Mouse (Mus musculus) limb, embryonic 13.5 days (tissue): ENCODE measurements around the gene Cox11. TPM values are rescaled to one million over a fixed set of nuclear protein-coding genes. Genes with fewer than 3 reads are reported as not detected.

ENCODE experiments used
- ATAC-seq: fragments of 200-750 bp; cut with Nextera tagmentation; 2 replicates; pipeline ENCODE4 v1.8.0; 2017; ENCODE audit warnings: low read depth, moderate number of reproducible peaks, moderate TSS enrichment; ENCODE audit not compliant: low FRiP score
- H3K27ac ChIP-seq: fragments of 300-500 bp; sonication (generic); 2 replicates; pipeline ENCODE4 v1.5.1; 2015; ENCODE audit warnings: inconsistent platforms, mild to moderate bottlenecking, moderate library complexity
- H3K27me3 ChIP-seq: fragments of 300-500 bp; sonication (generic); 2 replicates; pipeline ENCODE4 v1.6.1; 2015; ENCODE audit warnings: mild to moderate bottlenecking, inconsistent platforms
- H3K36me3 ChIP-seq: fragments of 300-500 bp; sonication (generic); 2 replicates; pipeline ENCODE4 v1.6.1; 2015; ENCODE audit warnings: inconsistent platforms, mild to moderate bottlenecking, moderate library complexity
- H3K4me1 ChIP-seq: fragments of 300-500 bp; sonication (generic); 2 replicates; pipeline ENCODE4 v1.6.1; 2015; ENCODE audit warnings: inconsistent platforms
- H3K4me2 ChIP-seq: fragments of 300-500 bp; sonication (generic); replicated peaks from 2 replicates; pipeline ENCODE4 v1.6.1; 2015; ENCODE audit warnings: inconsistent platforms, mild to moderate bottlenecking, moderate library complexity
- H3K4me3 ChIP-seq: fragments of 300-500 bp; sonication (generic); 2 replicates; pipeline ENCODE4 v1.5.1; 2015; ENCODE audit warnings: moderate library complexity, mild to moderate bottlenecking, inconsistent platforms
- H3K9ac ChIP-seq: fragments of 300-500 bp; sonication (generic); 2 replicates; pipeline ENCODE4 v1.6.1; 2015; ENCODE audit warnings: mild to moderate bottlenecking, inconsistent platforms
- H3K9me3 ChIP-seq: fragments of 300-500 bp; sonication (generic); 2 replicates; pipeline ENCODE4 v1.6.1; 2016; ENCODE audit warnings: inconsistent platforms
- WGBS: fragments of 180-500 bp; shearing (Covaris S2); methylation state at CpG from one replicate; pipeline ENCODE4 v1.1.7; 2015; 5-methylcytosine and 5-hydroxymethylcytosine counted together
- polyA plus RNA-seq: library from polyadenylated mRNA; unstranded; fragments of >200 nt; fragmentation: Nextera tagmentation; extraction: Ambion mirVana; gene quantifications from 2 replicates; pipeline ENCODE4 v1.2.1, GENCODE M21; 2015

The Cox11 gene
- polyA plus RNA-seq = 38.6 and 40.3 TPM in 2 replicates

GRCm38 (mm10) chr11:90637440-90638311 lies at the start of gene Cox11, which contains the start of gene Stxbp4:
Cox11 (plus strand) TSS chr11:90638173.
Stxbp4 (minus strand) TSS chr11:90638084.
- H3K4me2 ChIP-seq = peak within 1 kb of the TSS; percentile 73
- peak within 1 kb of the TSS; percentile 95 for H3K27ac ChIP-seq
- peak within 1 kb of the TSS; percentile 96 for H3K4me3 ChIP-seq
- peaks cover 17% of the 10 kb centered on the region for H3K36me3 ChIP-seq
- peaks cover 20% of the 10 kb centered on the region for H3K4me1 ChIP-seq
- under 1% methylated on average over 48 of the region's 48 CpGs for WGBS
- peak; percentile 96 for ATAC-seq
- H3K27me3 ChIP-seq = no peaks in the 10 kb centered on the region
- no peaks in the 10 kb centered on the region for H3K9me3 ChIP-seq
- H3K9ac ChIP-seq = peak within 1 kb of the TSS; percentile 96

DNA sequence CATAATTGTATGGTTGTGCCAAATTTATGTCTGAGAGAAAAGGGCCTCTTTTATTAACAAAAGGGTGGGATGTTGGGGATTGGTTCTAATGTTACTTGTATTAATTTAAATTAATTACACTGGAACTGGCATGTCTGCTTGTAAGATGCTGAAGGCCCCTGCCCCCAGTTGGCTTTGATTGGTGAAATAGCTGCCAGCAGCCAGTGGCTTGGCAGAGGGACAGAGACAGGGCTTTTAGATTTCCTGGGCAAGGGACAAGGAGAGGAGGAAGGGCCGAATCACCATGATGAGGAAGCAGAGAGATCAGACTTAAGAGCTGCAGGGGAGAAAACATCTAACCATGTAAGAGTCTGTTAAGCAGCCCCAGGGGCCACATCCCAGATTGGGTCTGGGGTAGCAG lies 47.0 kb upstream of the Cox11 start:
- Histone ChIP-seq H3K9ac (no peak overlapping the region), H3K27ac (no peak overlapping the region), H3K4me3 (no peak overlapping the region), H3K4me2 (no peak overlapping the region), H3K9me3 (0 out of 2 replicates have a peak, but pooled peaks cover 3% of the 10 kb centered on the region), H3K4me1 (no peaks in the 10 kb centered on the region), H3K36me3 (peaks cover 52% of the 10 kb centered on the region), H3K27me3 (no peaks in the 10 kb centered on the region)
- no peak for ATAC-seq
- WGBS = 94% methylated on average over 1 of the region's 1 CpGs

DNA sequence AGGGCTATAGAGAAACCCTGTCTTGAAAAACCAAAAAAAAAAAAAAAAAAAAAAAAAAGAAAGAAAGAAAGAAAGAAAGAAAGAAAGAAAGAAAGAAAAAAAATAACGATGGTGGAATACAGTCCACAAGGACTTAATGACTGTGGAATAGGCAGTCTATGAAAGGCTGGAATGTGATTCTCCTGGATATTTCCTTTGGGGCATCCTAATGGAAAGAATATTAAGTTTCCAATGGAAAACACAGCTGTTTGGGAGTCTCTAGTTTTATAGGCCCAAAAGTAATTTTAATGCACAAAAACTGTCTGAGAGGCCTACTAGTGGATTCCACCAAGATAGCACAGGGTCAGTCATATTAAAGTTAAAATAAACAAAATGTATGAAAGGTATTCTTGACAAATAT lies 42.1 kb upstream of the Cox11 start:
- H3K4me2 ChIP-seq = no peak overlapping the region
- no peak overlapping the region for H3K4me3 ChIP-seq
- ATAC-seq = no peak
- H3K9ac ChIP-seq = no peak overlapping the region
- no peak overlapping the region for H3K27ac ChIP-seq
- H3K9me3 ChIP-seq = no peaks in the 10 kb centered on the region
- no peaks in the 10 kb centered on the region for H3K27me3 ChIP-seq
- peaks cover 52% of the 10 kb centered on the region for H3K36me3 ChIP-seq
- WGBS = 56% methylated on average over 1 of the region's 1 CpGs
- no peaks in the 10 kb centered on the region for H3K4me1 ChIP-seq

DNA sequence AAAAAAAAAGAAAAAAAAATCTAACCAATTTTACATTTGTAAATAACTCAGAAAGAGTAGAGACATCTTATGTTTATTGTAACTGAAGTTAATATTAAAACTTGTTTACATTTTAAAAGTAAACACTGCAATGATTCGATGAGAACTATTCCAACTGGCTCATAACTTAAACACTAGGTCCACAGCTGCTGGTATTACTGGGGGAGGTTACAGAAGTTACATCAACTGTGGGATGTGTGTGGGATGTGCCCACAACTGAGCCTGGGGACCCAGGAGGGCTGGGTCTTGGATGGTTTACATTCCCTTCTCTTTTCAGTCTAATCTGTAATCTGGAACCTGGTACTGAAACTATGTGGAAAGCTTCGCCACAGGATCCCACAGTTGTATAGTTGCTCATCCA lies 34.9 kb upstream of the Cox11 start:
- H3K4me2 ChIP-seq = no peak overlapping the region
- no peaks in the 10 kb centered on the region for H3K27me3 ChIP-seq
- no peaks in the 10 kb centered on the region for H3K4me1 ChIP-seq
- H3K27ac ChIP-seq = no peak overlapping the region
- no peaks in the 10 kb centered on the region for H3K9me3 ChIP-seq
- 94% methylated on average over 2 of the region's 2 CpGs for WGBS
- no peak overlapping the region for H3K9ac ChIP-seq
- H3K36me3 ChIP-seq = peaks cover 56% of the 10 kb centered on the region
- no peak for ATAC-seq
- no peak overlapping the region for H3K4me3 ChIP-seq

DNA sequence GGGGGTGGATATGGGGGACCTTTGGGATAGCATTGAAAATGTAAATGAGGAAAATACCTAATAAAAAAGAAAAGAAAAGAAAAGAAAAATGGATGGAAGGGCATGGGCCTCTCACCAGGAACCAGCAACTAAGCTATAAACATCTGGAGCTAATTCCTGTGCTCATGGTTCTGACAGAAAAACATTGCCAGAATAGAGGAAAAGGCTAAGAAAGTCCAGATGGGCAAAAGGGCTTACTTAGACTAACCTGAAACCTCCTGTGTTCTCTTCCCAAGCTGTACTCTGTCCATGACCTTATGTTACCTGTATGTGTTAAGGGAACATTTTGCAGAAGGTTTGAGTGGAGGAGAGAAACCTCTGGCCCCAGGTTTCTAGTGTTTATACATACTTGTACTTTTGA lies 25.9 kb upstream of the Cox11 start:
- H3K9ac ChIP-seq = no peak overlapping the region
- peaks cover 43% of the 10 kb centered on the region for H3K36me3 ChIP-seq
- no peak overlapping the region for H3K4me3 ChIP-seq
- H3K4me2 ChIP-seq = no peak overlapping the region
- no peak for ATAC-seq
- H3K27ac ChIP-seq = no peak overlapping the region
- no peaks in the 10 kb centered on the region for H3K4me1 ChIP-seq
- no peaks in the 10 kb centered on the region for H3K9me3 ChIP-seq
- no peaks in the 10 kb centered on the region for H3K27me3 ChIP-seq

- no peak overlapping the region for H3K4me2 ChIP-seq
- no peaks in the 10 kb centered on the region for H3K4me1 ChIP-seq
- ATAC-seq = no peak
- H3K36me3 ChIP-seq = peaks cover 31% of the 10 kb centered on the region
- no peaks in the 10 kb centered on the region for H3K27me3 ChIP-seq
- WGBS = 92% methylated on average over 6 of the region's 6 CpGs
- H3K27ac ChIP-seq = no peak overlapping the region
- no peak overlapping the region for H3K4me3 ChIP-seq
- no peaks in the 10 kb centered on the region for H3K9me3 ChIP-seq
- no peak overlapping the region for H3K9ac ChIP-seq
Observed at GRCm38 (mm10) chr11:90614743-90615142, 23.2 kb upstream of the Cox11 start.

GRCm38 (mm10) chr11:90616431-90616830 lies 21.5 kb upstream of the Cox11 start:
- Histone ChIP-seq H3K4me1 (no peaks in the 10 kb centered on the region), H3K4me3 (no peak overlapping the region), H3K9ac (no peak overlapping the region), H3K36me3 (peaks cover 27% of the 10 kb centered on the region), H3K9me3 (no peaks in the 10 kb centered on the region), H3K4me2 (no peak overlapping the region), H3K27me3 (no peaks in the 10 kb centered on the region), H3K27ac (no peak overlapping the region)
- ATAC-seq = no peak

- 89% methylated on average over 12 of the region's 12 CpGs for WGBS
- H3K27ac ChIP-seq = no peak overlapping the region
- H3K9ac ChIP-seq = no peak overlapping the region
- H3K36me3 ChIP-seq = peaks cover 6% of the 10 kb centered on the region
- H3K4me3 ChIP-seq = no peak overlapping the region
- ATAC-seq = no peak
- no peaks in the 10 kb centered on the region for H3K4me1 ChIP-seq
- no peak overlapping the region for H3K4me2 ChIP-seq
- no peaks in the 10 kb centered on the region for H3K27me3 ChIP-seq
- no peaks in the 10 kb centered on the region for H3K9me3 ChIP-seq
Observed at GRCm38 (mm10) chr11:90622044-90622443, 15.9 kb upstream of the Cox11 start.

DNA sequence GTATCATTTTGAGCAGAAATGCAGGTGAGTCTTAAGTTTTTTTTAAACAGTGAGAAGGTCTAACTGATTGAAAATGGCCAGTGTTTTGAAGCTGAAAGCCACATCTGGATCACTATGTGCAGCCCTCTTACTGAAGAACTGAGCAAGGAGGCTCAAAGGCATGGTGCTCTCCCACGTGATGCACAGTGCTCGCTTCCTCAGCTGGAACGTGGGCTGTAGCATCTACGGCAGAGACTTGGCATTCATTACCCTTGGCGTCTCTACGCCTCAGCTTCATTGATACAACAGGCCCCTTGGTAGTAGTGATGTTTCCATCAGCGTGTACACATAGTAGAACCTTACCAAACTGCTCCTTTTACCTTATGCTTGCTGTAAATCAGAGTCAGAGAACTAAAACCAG lies 15.5 kb upstream of the Cox11 start:
- Histone ChIP-seq H3K9me3 (no peaks in the 10 kb centered on the region), H3K4me3 (no peak overlapping the region), H3K27ac (no peak overlapping the region), H3K36me3 (peaks cover 6% of the 10 kb centered on the region), H3K27me3 (no peaks in the 10 kb centered on the region), H3K9ac (no peak overlapping the region), H3K4me1 (no peaks in the 10 kb centered on the region), H3K4me2 (no peak overlapping the region)
- no peak for ATAC-seq
- WGBS = 97% methylated on average over 7 of the region's 7 CpGs

- Histone ChIP-seq H3K27ac (no peak overlapping the region), H3K4me2 (no peak overlapping the region), H3K27me3 (no peaks in the 10 kb centered on the region), H3K4me3 (no peak overlapping the region), H3K9ac (no peak overlapping the region), H3K4me1 (no peaks in the 10 kb centered on the region), H3K36me3 (peaks cover 2% of the 10 kb centered on the region; the same call in 1 of the 2 replicates), H3K9me3 (no peaks in the 10 kb centered on the region)
- no peak for ATAC-seq
- WGBS = 57% methylated on average over 6 of the region's 6 CpGs
Observed at GRCm38 (mm10) chr11:90623477-90623876, 14.5 kb upstream of the Cox11 start.

DNA sequence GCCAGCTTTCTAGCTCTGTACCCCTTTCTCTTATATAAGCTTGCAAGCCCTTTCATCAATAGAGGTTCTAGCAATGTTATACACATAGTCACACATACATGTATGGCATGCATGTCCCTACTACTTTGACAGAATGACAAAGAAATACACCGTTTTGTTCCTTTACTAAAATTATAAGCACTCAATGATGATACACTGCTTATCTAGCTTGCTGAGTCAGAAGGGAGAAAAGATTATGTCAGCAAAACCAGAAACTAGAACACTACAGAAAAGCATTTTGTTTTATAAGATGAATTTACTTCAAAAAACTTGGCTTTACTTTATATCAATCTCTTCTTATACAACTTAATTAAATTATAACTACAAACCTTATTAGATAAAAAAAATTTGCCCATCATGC lies 12.8 kb upstream of the Cox11 start:
- no peak overlapping the region for H3K27ac ChIP-seq
- H3K4me2 ChIP-seq = no peak overlapping the region
- no peaks in the 10 kb centered on the region for H3K27me3 ChIP-seq
- WGBS = 89% methylated on average over 1 of the region's 1 CpGs
- ATAC-seq = no peak
- no peaks in the 10 kb centered on the region; the same call in 1 of the 2 replicates for H3K36me3 ChIP-seq
- H3K9me3 ChIP-seq = no peaks in the 10 kb centered on the region
- H3K9ac ChIP-seq = no peak overlapping the region
- H3K4me1 ChIP-seq = no peaks in the 10 kb centered on the region
- no peak overlapping the region for H3K4me3 ChIP-seq

- Histone ChIP-seq H3K9ac (no peak overlapping the region), H3K4me3 (no peak overlapping the region), H3K27me3 (no peaks in the 10 kb centered on the region), H3K36me3 (peaks cover 3% of the 10 kb centered on the region; the same call in 1 of the 2 replicates), H3K27ac (no peak overlapping the region), H3K4me2 (no peak overlapping the region), H3K9me3 (no peaks in the 10 kb centered on the region), H3K4me1 (no peaks in the 10 kb centered on the region)
- no peak for ATAC-seq
- WGBS = 78% methylated on average over 1 of the region's 1 CpGs
Observed at GRCm38 (mm10) chr11:90627751-90628150, 10.2 kb upstream of the Cox11 start.

DNA sequence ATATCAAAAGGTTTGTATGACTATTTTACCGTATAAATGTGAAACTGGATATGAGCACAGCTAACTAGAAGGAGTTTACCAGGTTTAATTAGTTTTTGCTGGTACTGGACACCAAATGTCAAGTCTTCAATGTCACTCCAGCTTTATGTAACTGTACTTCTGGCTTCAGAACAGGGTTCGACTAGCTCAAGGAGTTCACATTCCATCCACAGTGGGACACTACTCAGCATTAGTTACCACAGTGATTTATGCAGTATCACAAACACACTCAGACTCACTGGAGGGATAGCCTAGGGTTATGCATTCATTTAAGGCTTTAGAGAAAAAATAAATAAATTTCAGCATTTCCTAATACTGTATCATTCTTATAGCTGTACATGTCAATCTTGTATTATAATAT lies 5.5 kb upstream of the Cox11 start:
- Histone ChIP-seq H3K36me3 (peaks cover 3% of the 10 kb centered on the region; the same call in 1 of the 2 replicates), H3K27me3 (no peaks in the 10 kb centered on the region), H3K4me3 (no peak overlapping the region), H3K27ac (no peak overlapping the region), H3K9me3 (no peaks in the 10 kb centered on the region), H3K9ac (no peak overlapping the region), H3K4me2 (no peak overlapping the region), H3K4me1 (peaks cover 12% of the 10 kb centered on the region)
- no peak for ATAC-seq
- 70% methylated on average over 2 of the region's 2 CpGs for WGBS
